ENCODE assay signal across 9 mouse cellular contexts in genomic region chr12:40247976-40248375, GRCm38 (mm10). TPM values are rescaled to one million over a fixed set of nuclear protein-coding genes. Genes with fewer than 3 reads are reported as not detected.
DNase-seq lines count a peak whose midpoint lies in the region; ATAC-seq and TF ChIP-seq lines count a peak whose summit lies in the region.
"Had no signal": no experiment of that assay in that cellular context is flagged by ENCODE, and none has a peak within 500 bp of the region (broad histone marks: within the 10 kb centered on the region; RNA-seq: fewer than 3 reads in every experiment).

No protein-coding gene starts in this region.

- no peaks in the 10 kb centered on the region for H3K9me3 ChIP-seq in embryonic facial prominence, embryonic 11.5 days (replicated peaks; ENCODE audit: control insufficient read depth, low read length)
- no peaks in the 10 kb centered on the region for H3K9me3 ChIP-seq in embryonic facial prominence, embryonic 10.5 days
- no peaks in the 10 kb centered on the region for H3K9me3 ChIP-seq in lung, postnatal 0 days (ENCODE audit: low read length)
- no peaks in the 10 kb centered on the region for H3K9me3 ChIP-seq in forebrain, postnatal 0 days (ENCODE audit: low read length)

- 87% methylated on average over 6 of the region's 6 CpGs for WGBS in embryonic facial prominence, embryonic 11.5 days
- WGBS in embryonic facial prominence, embryonic 10.5 days = 80% methylated on average over 6 of the region's 6 CpGs
- WGBS in lung, postnatal 0 days = 40% methylated on average over 6 of the region's 6 CpGs
- 87% methylated on average over 6 of the region's 6 CpGs for WGBS in cerebellum, adult 2 months
- WGBS in forebrain, postnatal 0 days = 76% methylated on average over 6 of the region's 6 CpGs

- TF ChIP-seq POLR2A in cerebellum, adult 2 months (IDR thresholded peaks at IDR 0.05; ENCODE audit: borderline replicate concordance, insufficient read depth, low read length) = no peak

- H3K36me3 ChIP-seq in embryonic facial prominence, embryonic 11.5 days (replicated peaks; ENCODE audit: control insufficient read depth, insufficient read depth, low read depth, low read length) = no peaks in the 10 kb centered on the region
- no peaks in the 10 kb centered on the region for H3K36me3 ChIP-seq in embryonic facial prominence, embryonic 10.5 days (replicated peaks)
- H3K36me3 ChIP-seq in lung, postnatal 0 days (ENCODE audit: insufficient read depth, low read length) = no peaks in the 10 kb centered on the region
- no peaks in the 10 kb centered on the region for H3K36me3 ChIP-seq in forebrain, postnatal 0 days (ENCODE audit: insufficient read depth)

- TF ChIP-seq EP300 in lung, postnatal 0 days (IDR thresholded peaks at IDR 0.05) = peak; percentile 82

- no peaks in the 10 kb centered on the region for H3K27me3 ChIP-seq in embryonic facial prominence, embryonic 11.5 days (ENCODE audit: control insufficient read depth, insufficient read depth, low read length)
- H3K27me3 ChIP-seq in embryonic facial prominence, embryonic 10.5 days (replicated peaks; ENCODE audit: low read depth, poor library complexity, severe bottlenecking) = no peaks in the 10 kb centered on the region
- H3K27me3 ChIP-seq in lung, postnatal 0 days (replicated peaks; ENCODE audit: insufficient read depth, low read length) = no peaks in the 10 kb centered on the region
- no peaks in the 10 kb centered on the region for H3K27me3 ChIP-seq in cerebellum, adult 2 months (ENCODE audit: control insufficient read depth, insufficient read depth, low read length)
- no peaks in the 10 kb centered on the region for H3K27me3 ChIP-seq in forebrain, postnatal 0 days (ENCODE audit: insufficient read depth, low read length)

- TF ChIP-seq CTCF in lung, postnatal 0 days (IDR thresholded peaks at IDR 0.05) = no peak
- no peak for TF ChIP-seq CTCF in cerebellum, adult 2 months (IDR thresholded peaks at IDR 0.05; ENCODE audit: borderline replicate concordance, insufficient read depth, low read depth, low read length)
- TF ChIP-seq CTCF in forebrain, postnatal 0 days (IDR thresholded peaks at IDR 0.05; ENCODE audit: low read depth) = no peak

- 0 out of 2 replicates have a peak, but pooled peaks have one; percentile 48 for ATAC-seq in embryonic facial prominence, embryonic 11.5 days (replicated peaks; ENCODE audit: insufficient number of reproducible peaks, low FRiP score, low TSS enrichment, low read depth)
- peak; percentile 22 for ATAC-seq in inflammation-experienced regulatory T-cells, adult 6 months
- ATAC-seq in lung, postnatal 0 days = peak; percentile 95
- no peak for ATAC-seq in forebrain, postnatal 0 days

- H3K4me1 ChIP-seq in embryonic facial prominence, embryonic 11.5 days (ENCODE audit: control insufficient read depth, insufficient read depth, low read length) = no peaks in the 10 kb centered on the region
- H3K4me1 ChIP-seq in embryonic facial prominence, embryonic 10.5 days = peaks cover 19% of the 10 kb centered on the region
- H3K4me1 ChIP-seq in lung, postnatal 0 days (ENCODE audit: insufficient read depth, low read depth, low read length) = peaks cover 7% of the 10 kb centered on the region; the same call in 1 of the 2 replicates
- H3K4me1 ChIP-seq in cerebellum, adult 2 months (ENCODE audit: control insufficient read depth, insufficient read depth, low read length) = no peaks in the 10 kb centered on the region
- H3K4me1 ChIP-seq in forebrain, postnatal 0 days (ENCODE audit: insufficient read depth) = no peaks in the 10 kb centered on the region

- DNase-seq in embryonic facial prominence, embryonic 11.5 days (ENCODE audit: low spot score) = no peak
- no peak for DNase-seq in embryonic facial prominence, embryonic 10.5 days (ENCODE audit: low spot score)
- peak; percentile 40 for DNase-seq in c-Kit-positive CD71-positive TER-119-negative erythroid progenitor cells, embryonic 14.5 days (ENCODE audit: low read depth)
- peak; percentile 92 for DNase-seq in lung, postnatal 0 days (ENCODE audit: low spot score)
- no peak for DNase-seq in cerebellum, adult 2 months
- no peak for DNase-seq in forebrain, postnatal 0 days
- DNase-seq in B cell, adult 2 months = no peak

- no peak overlapping the region for H3K9ac ChIP-seq in embryonic facial prominence, embryonic 11.5 days (replicated peaks; ENCODE audit: low read length)
- H3K9ac ChIP-seq in lung, postnatal 0 days (replicated peaks; ENCODE audit: low read depth) = no peak overlapping the region
- H3K9ac ChIP-seq in forebrain, postnatal 0 days = no peak overlapping the region

- no peak overlapping the region for H3K4me3 ChIP-seq in embryonic facial prominence, embryonic 11.5 days (ENCODE audit: low read depth, low read length)
- H3K4me3 ChIP-seq in embryonic facial prominence, embryonic 10.5 days = no peak overlapping the region
- no peak overlapping the region for H3K4me3 ChIP-seq in lung, postnatal 0 days (ENCODE audit: low read depth, low read length)
- H3K4me3 ChIP-seq in cerebellum, adult 2 months (replicated peaks; ENCODE audit: insufficient read depth, low read depth, low read length) = no peak overlapping the region
- no peak overlapping the region for H3K4me3 ChIP-seq in forebrain, postnatal 0 days (ENCODE audit: low read depth, low read length)

- no peak overlapping the region for H3K27ac ChIP-seq in embryonic facial prominence, embryonic 11.5 days (replicated peaks; ENCODE audit: low read depth, low read length)
- no peak overlapping the region for H3K27ac ChIP-seq in embryonic facial prominence, embryonic 10.5 days (replicated peaks)
- peak overlapping the region; percentile 47 for H3K27ac ChIP-seq in lung, postnatal 0 days (ENCODE audit: low read length)
- no peak overlapping the region for H3K27ac ChIP-seq in cerebellum, adult 2 months (ENCODE audit: insufficient read depth, low read length)
- H3K27ac ChIP-seq in forebrain, postnatal 0 days (ENCODE audit: low read depth, low read length) = no peak overlapping the region

- no peak overlapping the region for H3K4me2 ChIP-seq in embryonic facial prominence, embryonic 11.5 days (ENCODE audit: low read depth, low read length)
- H3K4me2 ChIP-seq in lung, postnatal 0 days (replicated peaks; ENCODE audit: low read depth, low read length) = 0 out of 2 replicates have a peak overlapping the region, but pooled peaks have one; percentile 6
- no peak overlapping the region for H3K4me2 ChIP-seq in forebrain, postnatal 0 days (ENCODE audit: low read depth)

RNA-seq across cellular contexts. Expression of gene Ifrd1, which starts 0.3 kb away (rescaled TPM):
- polyA plus RNA-seq in embryonic facial prominence, embryonic 11.5 days (2014; fragmentation: Nextera tagmentation; extraction: Ambion mirVana) = 153 and 169 TPM in 2 replicates
- 111 and 116 TPM in 2 replicates for polyA plus RNA-seq in embryonic facial prominence, embryonic 10.5 days (2016; fragmentation: Nextera tagmentation; extraction: Ambion mirVana)
- 10 to 100 TPM; 45.9 to 75.8 (median 54.1) TPM for polyA plus RNA-seq in inflammation-experienced regulatory T-cells, adult 6 months (2017; shearing (Covaris generic))
- polyA plus RNA-seq in lung, postnatal 0 days (2015; fragmentation: Nextera tagmentation; extraction: Ambion mirVana) = 167 and 192 TPM in 2 replicates
- polyA plus RNA-seq in cerebellum, adult 2 months (2012; rRNA removed) = 52.4 and 59.0 TPM in 2 replicates
- total RNA-seq in forebrain, postnatal 0 days (2014; rRNA removed) = 71.3 and 87.9 TPM in 2 replicates
- 156 TPM in 2 replicates for polyA plus RNA-seq in forebrain, postnatal 0 days (2015; fragmentation: Nextera tagmentation; extraction: Ambion mirVana)

RNA-seq across cellular contexts. Expression of gene Lsmem1, which starts 48.7 kb away (rescaled TPM):
- polyA plus RNA-seq in embryonic facial prominence, embryonic 11.5 days (2014; fragmentation: Nextera tagmentation; extraction: Ambion mirVana) = 0.17 and 0.20 TPM in 2 replicates
- not detected in 2 replicates for polyA plus RNA-seq in embryonic facial prominence, embryonic 10.5 days (2016; fragmentation: Nextera tagmentation; extraction: Ambion mirVana)
- under 1 TPM in 1 of 3 experiments, not detected in 2; 0.38 TPM for polyA plus RNA-seq in inflammation-experienced regulatory T-cells, adult 6 months (2017; shearing (Covaris generic))
- 0.16 and 0.38 TPM in 2 replicates for polyA plus RNA-seq in lung, postnatal 0 days (2015; fragmentation: Nextera tagmentation; extraction: Ambion mirVana)
- 2.0 and 2.4 TPM in 2 replicates for polyA plus RNA-seq in cerebellum, adult 2 months (2012; rRNA removed)
- total RNA-seq in forebrain, postnatal 0 days (2014; rRNA removed) = 0.14 and 0.23 TPM in 2 replicates
- polyA plus RNA-seq in forebrain, postnatal 0 days (2015; fragmentation: Nextera tagmentation; extraction: Ambion mirVana) = 0.27 and 0.33 TPM in 2 replicates
- polyA plus RNA-seq: small intestine, adult 2 months had no signal

Comparison
In these comparisons a context has a peak if more than half of its experiments do, and no peak if none do; other contexts are left out.
1. DNase-seq: peak in c-Kit-positive CD71-positive TER-119-negative erythroid progenitor cells, embryonic 14.5 days (single experiment) and lung, postnatal 0 days (single experiment); none in embryonic facial prominence, embryonic 11.5 days (single experiment), embryonic facial prominence, embryonic 10.5 days (single experiment), cerebellum, adult 2 months (0 of 2), forebrain, postnatal 0 days (single experiment) and B cell, adult 2 months (0 of 2).